ENCODE assay signal across 22 mouse cellular contexts in genomic region chr4:153850186-153850585, GRCm38 (mm10).
"Had no signal": no experiment of that assay in that cellular context is flagged by ENCODE, and none has a peak within 500 bp of the region (broad histone marks: within the 10 kb centered on the region; RNA-seq: fewer than 3 reads in every experiment).

No protein-coding gene starts in this region.

- H3K4me1 ChIP-seq: limb, embryonic 13.5 days; liver, embryonic 12.5 days; liver, embryonic 15.5 days; lung, embryonic 15.5 days; megakaryocyte, embryonic 14.5 days had no signal

- H3K36me3 ChIP-seq: limb, embryonic 10.5 days; limb, embryonic 13.5 days; liver, embryonic 12.5 days; liver, embryonic 15.5 days; lung, embryonic 15.5 days; midbrain, embryonic 12.5 days had no signal

- H3K9me3 ChIP-seq: limb, embryonic 10.5 days; limb, embryonic 13.5 days; liver, embryonic 12.5 days; liver, embryonic 15.5 days; lung, embryonic 15.5 days; midbrain, embryonic 12.5 days had no signal

- ATAC-seq: liver, embryonic 12.5 days had no signal

- H3K4me2 ChIP-seq: limb, embryonic 13.5 days; liver, embryonic 12.5 days; liver, embryonic 15.5 days; lung, embryonic 15.5 days; midbrain, embryonic 12.5 days had no signal

- H3K27ac ChIP-seq: kidney, postnatal 0 days; layer of hippocampus, adult 2 months; limb, embryonic 10.5 days; limb, embryonic 13.5 days; liver, embryonic 12.5 days; liver, embryonic 15.5 days; lung, embryonic 15.5 days; midbrain, embryonic 12.5 days; stomach, postnatal 0 days had no signal

- H3K4me3 ChIP-seq: layer of hippocampus, adult 2 months; limb, embryonic 10.5 days; limb, embryonic 13.5 days; liver, embryonic 12.5 days; liver, embryonic 15.5 days; lung, embryonic 15.5 days; megakaryocyte, embryonic 14.5 days; midbrain, embryonic 12.5 days had no signal

- H3K9ac ChIP-seq: limb, embryonic 13.5 days; liver, embryonic 12.5 days; liver, embryonic 15.5 days; lung, embryonic 15.5 days; midbrain, embryonic 12.5 days had no signal

- DNase-seq: kidney, adult 2 months; kidney, postnatal 25 days; layer of hippocampus, adult 9-11 months; liver; lung, adult 18-20 months; lung, postnatal 10 days; lung, postnatal 36 days; right cerebral cortex, adult 18-20 months; right cerebral cortex, postnatal 14 days; right cerebral cortex, postnatal 4 days; thymus, adult 2 months; thymus, postnatal 25 days had no signal

- H3K27me3 ChIP-seq: liver, embryonic 12.5 days; liver, embryonic 15.5 days; megakaryocyte, embryonic 14.5 days had no signal
